8 mouse cellular contexts compared by ENCODE assay signal in the genomic region with DNA sequence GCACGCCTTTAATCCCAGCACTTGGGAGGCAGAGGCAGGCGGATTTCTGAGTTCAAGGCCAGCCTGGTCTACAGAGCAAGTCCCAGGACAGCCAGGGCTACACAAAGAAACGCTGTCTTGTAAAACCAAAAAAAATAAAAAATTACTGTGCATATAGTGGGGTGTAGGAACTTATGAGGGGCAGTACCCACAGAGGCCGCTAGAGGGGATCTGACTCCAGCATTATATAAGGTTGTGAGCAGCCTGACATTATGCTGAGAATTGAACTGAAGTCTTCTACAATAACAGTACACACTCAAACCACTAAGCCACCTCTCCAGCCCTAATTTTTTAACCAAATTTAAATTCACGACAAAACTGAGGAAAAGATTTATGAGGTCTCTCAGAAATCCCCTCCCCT. TPM values are rescaled to one million over a fixed set of nuclear protein-coding genes. Genes with fewer than 3 reads are reported as not detected.
A peak's percentile ranks its signal among the peaks of the same experiment; 100 is the strongest.
DNase-seq lines count a peak whose midpoint lies in the region; ATAC-seq lines count a peak whose summit lies in the region.

No protein-coding gene starts in this region.

- 55% methylated on average over 5 of the region's 5 CpGs for WGBS in limb, embryonic 13.5 days
- 55% methylated on average over 5 of the region's 5 CpGs for WGBS in midbrain, embryonic 15.5 days

- H3K27ac ChIP-seq in limb, embryonic 13.5 days, result no peak overlapping the region
- no peak overlapping the region for H3K27ac ChIP-seq in midbrain, embryonic 15.5 days

- no peak overlapping the region for H3K9ac ChIP-seq in limb, embryonic 13.5 days
- H3K9ac ChIP-seq in midbrain, embryonic 15.5 days, result no peak overlapping the region

- ATAC-seq in granulocyte monocyte progenitor cell, adult 5-6 weeks (replicated peaks; ENCODE audit: poor library complexity, severe bottlenecking), result peak; percentile 84
- peak; percentile 78; the same call in 1 of the 2 replicates for ATAC-seq in limb, embryonic 13.5 days (ENCODE audit: low FRiP score, low read depth)
- peak; percentile 92 for ATAC-seq in midbrain, embryonic 15.5 days (replicated peaks)

- H3K4me1 ChIP-seq in limb, embryonic 13.5 days, result no peaks in the 10 kb centered on the region
- no peaks in the 10 kb centered on the region for H3K4me1 ChIP-seq in midbrain, embryonic 15.5 days

- H3K27me3 ChIP-seq in limb, embryonic 13.5 days, result no peaks in the 10 kb centered on the region
- no peaks in the 10 kb centered on the region for H3K27me3 ChIP-seq in midbrain, embryonic 15.5 days (replicated peaks)

- DNase-seq in A20 (ENCODE audit: low read depth, low spot score), result peak; percentile 78
- DNase-seq in adrenal gland, adult 8-10 months, result peak; percentile 31
- DNase-seq in embryo, embryonic 9.5 days (ENCODE audit: extremely low spot score), result peak; percentile 59
- DNase-seq in kidney, adult 9 months, result peak; percentile 84
- DNase-seq in spleen, postnatal 36 days (ENCODE audit: low spot score in 2 of 2), result peak; percentile 28 to 34

- no peak overlapping the region for H3K4me3 ChIP-seq in limb, embryonic 13.5 days
- H3K4me3 ChIP-seq in midbrain, embryonic 15.5 days, result no peak overlapping the region

- no peak overlapping the region for H3K4me2 ChIP-seq in limb, embryonic 13.5 days (replicated peaks)
- no peak overlapping the region for H3K4me2 ChIP-seq in midbrain, embryonic 15.5 days

- H3K36me3 ChIP-seq in limb, embryonic 13.5 days, result peaks cover 46% of the 10 kb centered on the region
- peaks cover 27% of the 10 kb centered on the region for H3K36me3 ChIP-seq in midbrain, embryonic 15.5 days (replicated peaks)

- no peaks in the 10 kb centered on the region for H3K9me3 ChIP-seq in limb, embryonic 13.5 days
- H3K9me3 ChIP-seq in midbrain, embryonic 15.5 days, result no peaks in the 10 kb centered on the region

RNA-seq across cellular contexts. Expression of a gene that starts 30.2 kb away (rescaled TPM):
- total RNA-seq in adrenal gland, adult 8-10 months (2022), result 10 to 100 TPM; 41.5 to 52.6 (median 46.2) TPM
- total RNA-seq in granulocyte monocyte progenitor cell, adult 5-6 weeks (2014; fragmentation: Nextera tagmentation), result 87.2 and 136 TPM in 2 replicates
- 102 and 114 TPM in 2 replicates for total RNA-seq in granulocyte monocyte progenitor cell, adult 5-6 weeks (2017)
- polyA plus RNA-seq in limb, embryonic 13.5 days (2015; fragmentation: Nextera tagmentation; extraction: Ambion mirVana), result 86.5 and 93.2 TPM in 2 replicates
- polyA plus RNA-seq in midbrain, embryonic 15.5 days (2015; fragmentation: Nextera tagmentation; extraction: Ambion mirVana), result 56.2 and 60.0 TPM in 2 replicates

Comparison
In these comparisons a context has a peak if more than half of its experiments do, and no peak if none do; other contexts are left out.
1. DNase-seq: peak in every context shown above with its lines; median percentile 84 in kidney, adult 9 months; 78 in A20; 59 in embryo, embryonic 9.5 days; 31 in adrenal gland, adult 8-10 months; 31 in spleen, postnatal 36 days.